Comparison of ENCODE assay signal across 26 mouse cellular contexts in genomic region chr12:48729851-48730250, GRCm38 (mm10).
A peak's percentile ranks its signal among the peaks of the same experiment; 100 is the strongest.
DNase-seq lines count a peak whose midpoint lies in the region; ATAC-seq and TF ChIP-seq lines count a peak whose summit lies in the region.
"Had no signal": no experiment of that assay in that cellular context is flagged by ENCODE, and none has a peak within 500 bp of the region (broad histone marks: within the 10 kb centered on the region; RNA-seq: fewer than 3 reads in every experiment).

No protein-coding gene starts in this region.

- peak; percentile 60 for ATAC-seq in hindbrain, embryonic 16.5 days
- no peak for ATAC-seq in hindbrain, embryonic 11.5 days (ENCODE audit: low FRiP score)
- no peak for ATAC-seq in neural tube, embryonic 13.5 days (ENCODE audit: low read depth)
- ATAC-seq in neural tube, embryonic 15.5 days (ENCODE audit: low FRiP score) = no peak
- ATAC-seq in hindbrain, postnatal 0 days = peak; percentile 49; the same call in 1 of the 2 replicates
- ATAC-seq: CD4-positive, CD25-positive, alpha-beta regulatory T cell, adult 4 months; forebrain, embryonic 15.5 days; inflammation-experienced regulatory T-cells, adult 6 months had no signal

- WGBS in hindbrain, embryonic 16.5 days = 55% methylated on average over 4 of the region's 4 CpGs
- 82% methylated on average over 4 of the region's 4 CpGs for WGBS in hindbrain, embryonic 11.5 days
- WGBS in neural tube, embryonic 13.5 days = 63% methylated on average over 4 of the region's 4 CpGs
- 48% methylated on average over 4 of the region's 4 CpGs for WGBS in neural tube, embryonic 15.5 days
- 47% methylated on average over 4 of the region's 4 CpGs for WGBS in hindbrain, postnatal 0 days

- no peak overlapping the region for H3K4me3 ChIP-seq in hindbrain, embryonic 16.5 days (ENCODE audit: low read length)
- H3K4me3 ChIP-seq in hindbrain, embryonic 11.5 days (ENCODE audit: low read depth, low read length) = no peak overlapping the region
- no peak overlapping the region for H3K4me3 ChIP-seq in neural tube, embryonic 13.5 days
- H3K4me3 ChIP-seq in neural tube, embryonic 15.5 days (replicated peaks) = no peak overlapping the region
- H3K4me3 ChIP-seq in hindbrain, postnatal 0 days (ENCODE audit: low read length) = no peak overlapping the region
- H3K4me3 ChIP-seq: embryonic facial prominence, embryonic 10.5 days; embryonic facial prominence, embryonic 13.5 days; erythroblast, embryonic 14.5 days; forebrain, embryonic 12.5 days; forebrain, embryonic 15.5 days; heart, embryonic 12.5 days; heart, embryonic 15.5 days; hindbrain, embryonic 15.5 days had no signal

- H3K9ac ChIP-seq in hindbrain, embryonic 16.5 days (ENCODE audit: low read depth, low read length) = no peak overlapping the region
- H3K9ac ChIP-seq in hindbrain, embryonic 11.5 days (ENCODE audit: low read depth, low read length) = no peak overlapping the region
- no peak overlapping the region for H3K9ac ChIP-seq in neural tube, embryonic 13.5 days
- no peak overlapping the region for H3K9ac ChIP-seq in neural tube, embryonic 15.5 days (replicated peaks)
- no peak overlapping the region for H3K9ac ChIP-seq in hindbrain, postnatal 0 days (replicated peaks; ENCODE audit: low read length)
- H3K9ac ChIP-seq: embryonic facial prominence, embryonic 13.5 days; forebrain, embryonic 12.5 days; forebrain, embryonic 15.5 days; heart, embryonic 12.5 days; heart, embryonic 15.5 days; hindbrain, embryonic 15.5 days had no signal

- no peaks in the 10 kb centered on the region for H3K27me3 ChIP-seq in hindbrain, embryonic 16.5 days (replicated peaks; ENCODE audit: control insufficient read depth, insufficient read depth, low read length)
- H3K27me3 ChIP-seq in hindbrain, embryonic 11.5 days (ENCODE audit: control insufficient read depth, insufficient read depth, low read length) = no peaks in the 10 kb centered on the region
- H3K27me3 ChIP-seq in neural tube, embryonic 13.5 days = no peaks in the 10 kb centered on the region
- H3K27me3 ChIP-seq in neural tube, embryonic 15.5 days (replicated peaks) = no peaks in the 10 kb centered on the region
- H3K27me3 ChIP-seq in hindbrain, postnatal 0 days (ENCODE audit: insufficient read depth, low read length) = no peaks in the 10 kb centered on the region
- H3K27me3 ChIP-seq: embryonic facial prominence, embryonic 13.5 days; forebrain, embryonic 12.5 days; forebrain, embryonic 15.5 days; heart, embryonic 12.5 days; heart, embryonic 15.5 days; hindbrain, embryonic 15.5 days had no signal

- H3K36me3 ChIP-seq in hindbrain, embryonic 16.5 days (ENCODE audit: control insufficient read depth, insufficient read depth, low read length) = no peaks in the 10 kb centered on the region
- H3K36me3 ChIP-seq in hindbrain, embryonic 11.5 days (ENCODE audit: control insufficient read depth, insufficient read depth, low read length) = no peaks in the 10 kb centered on the region
- H3K36me3 ChIP-seq in neural tube, embryonic 13.5 days = no peaks in the 10 kb centered on the region
- no peaks in the 10 kb centered on the region for H3K36me3 ChIP-seq in neural tube, embryonic 15.5 days
- H3K36me3 ChIP-seq in hindbrain, postnatal 0 days (ENCODE audit: insufficient read depth, low read length) = no peaks in the 10 kb centered on the region
- H3K36me3 ChIP-seq: embryonic facial prominence, embryonic 10.5 days; embryonic facial prominence, embryonic 13.5 days; forebrain, embryonic 12.5 days; forebrain, embryonic 15.5 days; heart, embryonic 12.5 days; heart, embryonic 15.5 days; hindbrain, embryonic 15.5 days had no signal

- no peaks in the 10 kb centered on the region for H3K4me1 ChIP-seq in hindbrain, embryonic 16.5 days (ENCODE audit: control insufficient read depth, insufficient read depth, low read depth, low read length)
- no peaks in the 10 kb centered on the region for H3K4me1 ChIP-seq in hindbrain, embryonic 11.5 days (replicated peaks; ENCODE audit: control insufficient read depth, insufficient read depth, low read length)
- H3K4me1 ChIP-seq in neural tube, embryonic 13.5 days (replicated peaks) = no peaks in the 10 kb centered on the region
- no peaks in the 10 kb centered on the region for H3K4me1 ChIP-seq in neural tube, embryonic 15.5 days
- no peaks in the 10 kb centered on the region for H3K4me1 ChIP-seq in hindbrain, postnatal 0 days (ENCODE audit: insufficient read depth, low read length)
- H3K4me1 ChIP-seq: embryonic facial prominence, embryonic 10.5 days; embryonic facial prominence, embryonic 13.5 days; forebrain, embryonic 12.5 days; forebrain, embryonic 15.5 days; heart, embryonic 12.5 days; heart, embryonic 15.5 days; hindbrain, embryonic 15.5 days had no signal

- DNase-seq in hindbrain, embryonic 11.5 days (ENCODE audit: low spot score) = no peak
- DNase-seq in hindbrain, postnatal 0 days (ENCODE audit: low spot score) = peak; percentile 29
- DNase-seq in ovary, adult 18-20 months (ENCODE audit: low spot score) = no peak
- DNase-seq: adrenal gland, adult 2 months; adrenal gland, postnatal 14 days; cerebellum, adult 11-12 months; cerebellum, adult 8-10 months; cerebellum, postnatal 36 days; embryo, embryonic 11 days; gastrocnemius, postnatal 25 days; heart, adult 18-20 months; heart, postnatal 10 days; heart, postnatal 36 days had no signal

- no peak overlapping the region for H3K4me2 ChIP-seq in hindbrain, embryonic 16.5 days (ENCODE audit: low read length)
- no peak overlapping the region for H3K4me2 ChIP-seq in hindbrain, embryonic 11.5 days (replicated peaks; ENCODE audit: low read depth, low read length)
- H3K4me2 ChIP-seq in neural tube, embryonic 13.5 days = no peak overlapping the region
- H3K4me2 ChIP-seq in neural tube, embryonic 15.5 days = no peak overlapping the region
- H3K4me2 ChIP-seq in hindbrain, postnatal 0 days (ENCODE audit: low read depth, low read length) = no peak overlapping the region
- H3K4me2 ChIP-seq: embryonic facial prominence, embryonic 13.5 days; forebrain, embryonic 12.5 days; forebrain, embryonic 15.5 days; heart, embryonic 12.5 days; heart, embryonic 15.5 days; hindbrain, embryonic 15.5 days had no signal

- H3K27ac ChIP-seq in hindbrain, embryonic 16.5 days (ENCODE audit: low read depth, low read length) = no peak overlapping the region
- H3K27ac ChIP-seq in hindbrain, embryonic 11.5 days (ENCODE audit: low read depth, low read length) = no peak overlapping the region
- H3K27ac ChIP-seq in neural tube, embryonic 13.5 days (replicated peaks) = peak overlapping the region; percentile 39; the same call in 1 of the 2 replicates
- no peak overlapping the region for H3K27ac ChIP-seq in neural tube, embryonic 15.5 days (replicated peaks)
- no peak overlapping the region for H3K27ac ChIP-seq in hindbrain, postnatal 0 days
- H3K27ac ChIP-seq: embryonic facial prominence, embryonic 10.5 days; embryonic facial prominence, embryonic 13.5 days; forebrain, embryonic 12.5 days; forebrain, embryonic 15.5 days; heart, embryonic 15.5 days; hindbrain, embryonic 15.5 days had no signal

- H3K9me3 ChIP-seq in hindbrain, embryonic 16.5 days (ENCODE audit: control insufficient read depth, low read length) = no peaks in the 10 kb centered on the region
- no peaks in the 10 kb centered on the region for H3K9me3 ChIP-seq in hindbrain, embryonic 11.5 days (ENCODE audit: control insufficient read depth, low read length)
- H3K9me3 ChIP-seq in neural tube, embryonic 13.5 days = no peaks in the 10 kb centered on the region
- H3K9me3 ChIP-seq in neural tube, embryonic 15.5 days (replicated peaks) = no peaks in the 10 kb centered on the region
- H3K9me3 ChIP-seq in hindbrain, postnatal 0 days (ENCODE audit: low read length) = no peaks in the 10 kb centered on the region
- H3K9me3 ChIP-seq: embryonic facial prominence, embryonic 10.5 days; embryonic facial prominence, embryonic 13.5 days; forebrain, embryonic 12.5 days; forebrain, embryonic 15.5 days; heart, embryonic 12.5 days; heart, embryonic 15.5 days; hindbrain, embryonic 15.5 days had no signal

- TF ChIP-seq CTCF in hindbrain, postnatal 0 days (IDR thresholded peaks at IDR 0.05; ENCODE audit: low read depth) = no peak

Comparison
In these comparisons a context has a peak if more than half of its experiments do, and no peak if none do; other contexts are left out.
1. ATAC-seq: peak in hindbrain, embryonic 16.5 days (single experiment) and hindbrain, postnatal 0 days (single experiment); none in hindbrain, embryonic 11.5 days (single experiment), neural tube, embryonic 13.5 days (single experiment) and neural tube, embryonic 15.5 days (single experiment).